In genomic region chr11:115419531-115420237, GRCm38 (mm10) we compare ENCODE assay signal across 1 mouse cellular context.
TF ChIP-seq lines count a peak whose summit lies in the region.

TSS of gene Atp5h (minus strand) at chr11:115419962.
TSS of gene Kctd2 (plus strand) at chr11:115420128.

TF ChIP-seq in CH12.LX, 34 proteins besides CTCF, POLR2A, EP300 and RAD21 (continued from another document):
- TF ChIP-seq JUN (IDR thresholded peaks at IDR 0.05; ENCODE audit: insufficient read depth, low read depth, low read length) (no peak), TBP (conservative IDR thresholded peaks at IDR 0.05; ENCODE audit: low read depth, low read length) (no peak; the same call in 1 of the 2 replicates), GABPA (IDR thresholded peaks at IDR 0.05; ENCODE audit: insufficient replicate concordance, low read depth, low read length) (no peak), KAT2A (IDR thresholded peaks at IDR 0.05; ENCODE audit: insufficient replicate concordance, low read length) (peak; percentile 89; the same call in 1 of the 2 replicates), CHD1 (IDR thresholded peaks at IDR 0.05; ENCODE audit: low read depth, low read length) (no peak; the same call in 1 of the 2 replicates), USF1 (IDR thresholded peaks at IDR 0.05; ENCODE audit: low read depth, low read length) (peak; percentile 69), UBTF (IDR thresholded peaks at IDR 0.05; ENCODE audit: low read depth, low read length) (no peak), MEF2A (IDR thresholded peaks at IDR 0.05; ENCODE audit: borderline replicate concordance, low read depth, low read length) (peak; percentile 73), MXI1 (IDR thresholded peaks at IDR 0.05; ENCODE audit: low read depth, low read length) (peak; percentile 58; the same call in 1 of the 2 replicates), TCF12 (IDR thresholded peaks at IDR 0.05; ENCODE audit: low read depth, low read length) (peak; percentile 93), SIN3A (IDR thresholded peaks at IDR 0.05; ENCODE audit: low read length) (peak; percentile 44; the same call in 1 of the 2 replicates), NELFE (IDR thresholded peaks at IDR 0.05; ENCODE audit: low read depth, low read length) (peak; percentile 92), NRF1 (IDR thresholded peaks at IDR 0.05; ENCODE audit: low read depth, low read length) (peak; percentile 94), POLR2AphosphoS2 (IDR thresholded peaks at IDR 0.05; ENCODE audit: low read depth, low read length) (peak; percentile 54; the same call in 1 of the 2 replicates), IRF4 (IDR thresholded peaks at IDR 0.05; ENCODE audit: low read depth, low read length) (peak; percentile 64), PAX5 (IDR thresholded peaks at IDR 0.05; ENCODE audit: low read length) (no peak), E2F4 (IDR thresholded peaks at IDR 0.05; ENCODE audit: insufficient replicate concordance, low read depth, low read length) (no peak), BHLHE40 (IDR thresholded peaks at IDR 0.05; ENCODE audit: low read depth, low read length) (no peak), ZC3H11A (IDR thresholded peaks at IDR 0.05; ENCODE audit: low read depth, low read length) (no peak), MAZ (IDR thresholded peaks at IDR 0.05; ENCODE audit: low read depth, low read length) (peak; percentile 46; the same call in 1 of the 2 replicates), USF2 (conservative IDR thresholded peaks at IDR 0.05; ENCODE audit: low read depth, low read length) (no peak), CHD2 (IDR thresholded peaks at IDR 0.05; ENCODE audit: low read length) (peak; percentile 93), ETS1 (conservative IDR thresholded peaks at IDR 0.05; ENCODE audit: low read depth, low read length) (no peak), JUND (conservative IDR thresholded peaks at IDR 0.05; ENCODE audit: low read depth, low read length) (no peak), SMC3 (IDR thresholded peaks at IDR 0.05; ENCODE audit: low read depth, low read length) (no peak), HCFC1 (IDR thresholded peaks at IDR 0.05; ENCODE audit: low read depth, low read length) (peak; percentile 88), ZMIZ1 (IDR thresholded peaks at IDR 0.05; ENCODE audit: low read depth, low read length) (peak; percentile 62; the same call in 1 of the 2 replicates), RCOR1 (conservative IDR thresholded peaks at IDR 0.05; ENCODE audit: low read depth, low read length) (no peak), ZNF384 (IDR thresholded peaks at IDR 0.05; ENCODE audit: low read depth, low read length) (no peak)
